Mouse (Mus musculus) forebrain, embryonic 12.5 days (tissue): ENCODE measurements around the gene Stmn1. TPM values are rescaled to one million over a fixed set of nuclear protein-coding genes. Genes with fewer than 3 reads are reported as not detected.
"Not testable (repeated sequence)": the region's sequence is repeated elsewhere in the genome, so short reads cannot be mapped to it uniquely, and the experiment has no call there.

Source experiments
- ATAC-seq: fragments of 200-750 bp; cut with Nextera tagmentation; 2 replicates; pipeline ENCODE4 v1.8.0; 2017; ENCODE audit warnings: moderate TSS enrichment; ENCODE audit not compliant: low FRiP score
- H3K27ac ChIP-seq: fragments of 300-500 bp; sonication (generic); 2 replicates; pipeline ENCODE4 v1.5.1; 2016; ENCODE audit warnings: mild to moderate bottlenecking
- H3K27me3 ChIP-seq: fragments of 300-500 bp; sonication (generic); 2 replicates; pipeline ENCODE4 v1.6.1; 2016; ENCODE audit warnings: mild to moderate bottlenecking
- H3K36me3 ChIP-seq: fragments of 300-500 bp; sonication (generic); replicated peaks from 2 replicates; pipeline ENCODE4 v1.6.1; 2016; ENCODE audit warnings: mild to moderate bottlenecking
- H3K4me1 ChIP-seq: fragments of 300-500 bp; sonication (generic); 2 replicates; pipeline ENCODE4 v1.6.1; 2016
- H3K4me2 ChIP-seq: fragments of 300-500 bp; sonication (generic); 2 replicates; pipeline ENCODE4 v1.6.1; 2016; ENCODE audit warnings: mild to moderate bottlenecking, moderate library complexity
- H3K4me3 ChIP-seq: fragments of 300-500 bp; sonication (generic); replicated peaks from 2 replicates; pipeline ENCODE4 v1.5.1; 2016; ENCODE audit warnings: mild to moderate bottlenecking
- H3K9ac ChIP-seq: fragments of 300-500 bp; sonication (generic); 2 replicates; pipeline ENCODE4 v1.6.1; 2016; ENCODE audit warnings: mild to moderate bottlenecking
- H3K9me3 ChIP-seq: fragments of 300-500 bp; sonication (generic); 2 replicates; pipeline ENCODE4 v1.6.1; 2016
- WGBS: fragments of 180-500 bp; shearing (Covaris S2); methylation state at CpG from one replicate; pipeline ENCODE4 v1.1.7; 2016; 5-methylcytosine and 5-hydroxymethylcytosine counted together
- polyA plus RNA-seq: library from polyadenylated mRNA; unstranded; fragments of >200 nt; fragmentation: Nextera tagmentation; extraction: Ambion mirVana; gene quantifications from 2 replicates; pipeline ENCODE4 v1.2.1, GENCODE M21; 2016

Stmn1 gene
- polyA plus RNA-seq, 1 experiment from 2014 or later = 4,517 TPM

GRCm38 (mm10) chr4:134479839-134480238 lies 11.7 kb downstream of the Stmn1 start:
- WGBS = 89% methylated on average over 4 of the region's 4 CpGs
- no peak overlapping the region for H3K27ac ChIP-seq
- H3K9ac ChIP-seq = no peak overlapping the region
- H3K4me2 ChIP-seq = no peak overlapping the region
- peaks cover 5% of the 10 kb centered on the region; the same call in 1 of the 2 replicates for H3K27me3 ChIP-seq
- H3K4me1 ChIP-seq = peaks cover 9% of the 10 kb centered on the region
- H3K9me3 ChIP-seq = no peaks in the 10 kb centered on the region
- ATAC-seq = no peak
- peaks cover 30% of the 10 kb centered on the region for H3K36me3 ChIP-seq
- H3K4me3 ChIP-seq = no peak overlapping the region

GRCm38 (mm10) chr4:134480864-134481263 lies 12.7 kb downstream of the Stmn1 start:
- peaks cover 9% of the 10 kb centered on the region for H3K4me1 ChIP-seq
- 21% methylated on average over 6 of the region's 6 CpGs for WGBS
- no peak for ATAC-seq
- no peaks in the 10 kb centered on the region for H3K9me3 ChIP-seq
- H3K27ac ChIP-seq = no peak overlapping the region
- H3K4me2 ChIP-seq = no peak overlapping the region
- peaks cover 5% of the 10 kb centered on the region; the same call in 1 of the 2 replicates for H3K27me3 ChIP-seq
- H3K4me3 ChIP-seq = no peak overlapping the region
- H3K9ac ChIP-seq = no peak overlapping the region
- H3K36me3 ChIP-seq = peaks cover 20% of the 10 kb centered on the region

- Histone ChIP-seq H3K4me2 (no peak overlapping the region), H3K36me3 (peaks cover 16% of the 10 kb centered on the region), H3K4me1 (peaks cover 9% of the 10 kb centered on the region), H3K9ac (no peak overlapping the region), H3K27ac (no peak overlapping the region), H3K4me3 (no peak overlapping the region), H3K27me3 (peaks cover 5% of the 10 kb centered on the region; the same call in 1 of the 2 replicates), H3K9me3 (no peaks in the 10 kb centered on the region)
- WGBS = 65% methylated on average over 6 of the region's 6 CpGs
- ATAC-seq = no peak
Observed at GRCm38 (mm10) chr4:134481270-134481669, 13.2 kb downstream of the Stmn1 start.

GRCm38 (mm10) chr4:134482442-134482841 lies 14.3 kb downstream of the Stmn1 start:
- peaks cover 5% of the 10 kb centered on the region; the same call in 1 of the 2 replicates for H3K27me3 ChIP-seq
- H3K9me3 ChIP-seq = no peaks in the 10 kb centered on the region
- H3K4me3 ChIP-seq = no peak overlapping the region
- WGBS = 87% methylated on average over 8 of the region's 8 CpGs
- ATAC-seq = no peak
- H3K4me2 ChIP-seq = no peak overlapping the region
- no peak overlapping the region for H3K9ac ChIP-seq
- no peak overlapping the region for H3K27ac ChIP-seq
- peaks cover 9% of the 10 kb centered on the region for H3K4me1 ChIP-seq
- peaks cover 4% of the 10 kb centered on the region; the same call in 1 of the 2 replicates for H3K36me3 ChIP-seq

- no peak for ATAC-seq
- Histone ChIP-seq H3K27me3 (peaks cover 5% of the 10 kb centered on the region; the same call in 1 of the 2 replicates), H3K36me3 (no peaks in the 10 kb centered on the region), H3K9ac (no peak overlapping the region), H3K4me1 (peaks cover 7% of the 10 kb centered on the region), H3K27ac (no peak overlapping the region), H3K4me2 (no peak overlapping the region), H3K9me3 (no peaks in the 10 kb centered on the region), H3K4me3 (no peak overlapping the region)
- WGBS = 65% methylated on average over 6 of the region's 6 CpGs
Observed at GRCm38 (mm10) chr4:134483078-134483688, 15.1 kb downstream of the Stmn1 start.

- H3K9ac ChIP-seq = no peak overlapping the region
- H3K4me1 ChIP-seq = peaks cover 2% of the 10 kb centered on the region; the same call in 1 of the 2 replicates
- ATAC-seq = no peak
- no peak overlapping the region for H3K27ac ChIP-seq
- no peaks in the 10 kb centered on the region for H3K9me3 ChIP-seq
- WGBS = 62% methylated on average over 6 of the region's 6 CpGs
- H3K4me3 ChIP-seq = no peak overlapping the region
- H3K27me3 ChIP-seq = peaks cover 5% of the 10 kb centered on the region; the same call in 1 of the 2 replicates
- H3K36me3 ChIP-seq = no peaks in the 10 kb centered on the region
- no peak overlapping the region for H3K4me2 ChIP-seq
Observed at GRCm38 (mm10) chr4:134483696-134484095, 15.6 kb downstream of the Stmn1 start.

GRCm38 (mm10) chr4:134484231-134484630 lies 16.1 kb downstream of the Stmn1 start:
- WGBS = 88% methylated on average over 10 of the region's 10 CpGs
- H3K4me1 ChIP-seq = no peaks in the 10 kb centered on the region
- H3K27ac ChIP-seq = no peak overlapping the region
- no peak overlapping the region for H3K9ac ChIP-seq
- H3K4me3 ChIP-seq = no peak overlapping the region
- no peak overlapping the region for H3K4me2 ChIP-seq
- H3K9me3 ChIP-seq = no peaks in the 10 kb centered on the region
- H3K36me3 ChIP-seq = no peaks in the 10 kb centered on the region
- ATAC-seq = no peak
- H3K27me3 ChIP-seq = peaks cover 5% of the 10 kb centered on the region; the same call in 1 of the 2 replicates

- H3K36me3 ChIP-seq = no peaks in the 10 kb centered on the region
- H3K9ac ChIP-seq = no peak overlapping the region
- ATAC-seq = no peak
- no peaks in the 10 kb centered on the region for H3K4me1 ChIP-seq
- no peaks in the 10 kb centered on the region for H3K9me3 ChIP-seq
- 92% methylated on average over 5 of the region's 5 CpGs for WGBS
- H3K4me2 ChIP-seq = no peak overlapping the region
- H3K27ac ChIP-seq = no peak overlapping the region
- no peak overlapping the region for H3K4me3 ChIP-seq
- H3K27me3 ChIP-seq = peaks cover 5% of the 10 kb centered on the region; the same call in 1 of the 2 replicates
Observed at GRCm38 (mm10) chr4:134485151-134485900, 17.2 kb downstream of the Stmn1 start.

GRCm38 (mm10) chr4:134488211-134488610 lies 20.1 kb downstream of the Stmn1 start:
- no peak overlapping the region for H3K4me2 ChIP-seq
- H3K36me3 ChIP-seq = no peaks in the 10 kb centered on the region
- H3K9me3 ChIP-seq = no peaks in the 10 kb centered on the region
- H3K27ac ChIP-seq = no peak overlapping the region
- WGBS = 92% methylated on average over 5 of the region's 5 CpGs
- ATAC-seq = no peak
- H3K4me1 ChIP-seq = no peaks in the 10 kb centered on the region; the same call in 1 of the 2 replicates
- H3K27me3 ChIP-seq = no peaks in the 10 kb centered on the region
- no peak overlapping the region for H3K9ac ChIP-seq
- no peak overlapping the region for H3K4me3 ChIP-seq

GRCm38 (mm10) chr4:134489986-134490665 lies 22.0 kb downstream of the Stmn1 start:
- H3K4me3 ChIP-seq = no peak overlapping the region
- no peak overlapping the region for H3K4me2 ChIP-seq
- no peak overlapping the region for H3K27ac ChIP-seq
- H3K27me3 ChIP-seq = no peaks in the 10 kb centered on the region
- H3K9me3 ChIP-seq = no peaks in the 10 kb centered on the region
- 90% methylated on average over 11 of the region's 11 CpGs for WGBS
- no peaks in the 10 kb centered on the region for H3K36me3 ChIP-seq
- H3K9ac ChIP-seq = no peak overlapping the region
- no peak for ATAC-seq
- H3K4me1 ChIP-seq = peaks cover 5% of the 10 kb centered on the region

GRCm38 (mm10) chr4:134491716-134492115 lies 23.6 kb downstream of the Stmn1 start:
- no peak overlapping the region for H3K4me2 ChIP-seq
- no peak for ATAC-seq
- peaks cover 2% of the 10 kb centered on the region; the same call in 1 of the 2 replicates for H3K27me3 ChIP-seq
- no peak overlapping the region for H3K4me3 ChIP-seq
- peaks cover 10% of the 10 kb centered on the region for H3K4me1 ChIP-seq
- no peaks in the 10 kb centered on the region for H3K9me3 ChIP-seq
- no peak overlapping the region for H3K27ac ChIP-seq
- H3K9ac ChIP-seq = no peak overlapping the region
- H3K36me3 ChIP-seq = no peaks in the 10 kb centered on the region
- WGBS = 81% methylated on average over 6 of the region's 6 CpGs

- H3K36me3 ChIP-seq, ATAC-seq, H3K4me3 ChIP-seq, H3K27me3 ChIP-seq, H3K9ac ChIP-seq, H3K4me2 ChIP-seq, H3K9me3 ChIP-seq, H3K27ac ChIP-seq: not testable (repeated sequence)
- H3K4me1 ChIP-seq = peaks cover 20% of the 10 kb centered on the region
- WGBS = 89% methylated on average over 6 of the region's 6 CpGs
Observed at GRCm38 (mm10) chr4:134494161-134494560, 26.0 kb downstream of the Stmn1 start.
